In genomic region chr7:117484989-117485536, GRCm38 (mm10) we compare ENCODE assay signal across 16 mouse cellular contexts.
DNase-seq lines count a peak whose midpoint lies in the region; ATAC-seq and TF ChIP-seq lines count a peak whose summit lies in the region.
"Had no signal": no experiment of that assay in that cellular context is flagged by ENCODE, and none has a peak within 500 bp of the region (broad histone marks: within the 10 kb centered on the region; RNA-seq: fewer than 3 reads in every experiment).

No protein-coding gene starts in this region.

- H3K9ac ChIP-seq in midbrain, embryonic 14.5 days (replicated peaks; ENCODE audit: low read length), result no peak overlapping the region
- H3K9ac ChIP-seq: heart, embryonic 15.5 days; hindbrain, embryonic 13.5 days; lung, embryonic 15.5 days had no signal

- peaks cover 51% of the 10 kb centered on the region for H3K4me1 ChIP-seq in spleen, adult 2 months (ENCODE audit: control insufficient read depth, insufficient read depth, insufficient read length)
- H3K4me1 ChIP-seq in kidney, adult 2 months (ENCODE audit: control insufficient read depth, insufficient read depth, low read length), result peaks cover 7% of the 10 kb centered on the region; the same call in 1 of the 2 replicates
- no peaks in the 10 kb centered on the region; the same call in 1 of the 2 replicates for H3K4me1 ChIP-seq in midbrain, embryonic 14.5 days (ENCODE audit: control insufficient read depth, insufficient read depth, low read length)
- H3K4me1 ChIP-seq: heart, embryonic 15.5 days; lung, embryonic 15.5 days had no signal

- H3K4me2 ChIP-seq in midbrain, embryonic 14.5 days (ENCODE audit: low read length), result no peak overlapping the region
- H3K4me2 ChIP-seq: heart, embryonic 15.5 days; hindbrain, embryonic 13.5 days; lung, embryonic 15.5 days had no signal

- intact Hi-C loops in gastrocnemius, postnatal 36 days (cut with DNase I), result no loop called here

- no peak for TF ChIP-seq POLR2A in spleen, adult 2 months (IDR thresholded peaks at IDR 0.05; ENCODE audit: low read depth, low read length)
- TF ChIP-seq POLR2A in kidney, adult 2 months (IDR thresholded peaks at IDR 0.05; ENCODE audit: low read depth, low read length), result no peak

- ATAC-seq in midbrain, embryonic 14.5 days (ENCODE audit: low FRiP score, low TSS enrichment), result no peak
- ATAC-seq: forebrain, embryonic 16.5 days; intestine, embryonic 16.5 days had no signal

- H3K4me3 ChIP-seq in spleen, adult 2 months (ENCODE audit: extremely low read depth, insufficient read depth, insufficient read length), result no peak overlapping the region
- H3K4me3 ChIP-seq in kidney, adult 2 months (ENCODE audit: insufficient read depth, low read depth, low read length), result no peak overlapping the region
- no peak overlapping the region for H3K4me3 ChIP-seq in midbrain, embryonic 14.5 days (replicated peaks; ENCODE audit: low read depth, low read length)
- H3K4me3 ChIP-seq: heart, embryonic 15.5 days; hindbrain, embryonic 13.5 days; lung, embryonic 15.5 days had no signal

- TF ChIP-seq CTCF in spleen, adult 2 months (IDR thresholded peaks at IDR 0.05; ENCODE audit: extremely low read depth, insufficient read depth, insufficient read length, insufficient replicate concordance), result no peak
- TF ChIP-seq CTCF in kidney, adult 2 months (conservative IDR thresholded peaks at IDR 0.05; ENCODE audit: insufficient read depth, insufficient read length, low read depth, low read length), result no peak

- H3K27me3 ChIP-seq in spleen, adult 2 months (ENCODE audit: control insufficient read depth, insufficient read depth, low read length), result no peaks in the 10 kb centered on the region
- no peaks in the 10 kb centered on the region for H3K27me3 ChIP-seq in kidney, adult 2 months (replicated peaks; ENCODE audit: control insufficient read depth, insufficient read depth, low read length)
- no peaks in the 10 kb centered on the region for H3K27me3 ChIP-seq in midbrain, embryonic 14.5 days (ENCODE audit: control insufficient read depth, insufficient read depth, low read length)
- H3K27me3 ChIP-seq: heart, embryonic 15.5 days; hindbrain, embryonic 13.5 days; lung, embryonic 15.5 days had no signal

- no peaks in the 10 kb centered on the region for H3K36me3 ChIP-seq in spleen, adult 2 months (ENCODE audit: control insufficient read depth, insufficient read depth, low read length)
- no peaks in the 10 kb centered on the region for H3K36me3 ChIP-seq in kidney, adult 2 months (ENCODE audit: control insufficient read depth, insufficient read depth, low read length)
- H3K36me3 ChIP-seq in midbrain, embryonic 14.5 days (ENCODE audit: control insufficient read depth, insufficient read depth, low read length), result no peaks in the 10 kb centered on the region
- H3K36me3 ChIP-seq: heart, embryonic 15.5 days; hindbrain, embryonic 13.5 days; lung, embryonic 15.5 days had no signal

- H3K9me3 ChIP-seq in midbrain, embryonic 14.5 days (ENCODE audit: control insufficient read depth, low read length), result no peaks in the 10 kb centered on the region
- H3K9me3 ChIP-seq: heart, embryonic 15.5 days; hindbrain, embryonic 13.5 days; lung, embryonic 15.5 days had no signal

- peak; percentile 25 for DNase-seq in gastrocnemius, adult 18-20 months (ENCODE audit: low spot score)
- DNase-seq in gastrocnemius, postnatal 36 days, result no peak
- peak in 1 of 2 experiments; percentile 16 for DNase-seq in spleen, adult 2 months (ENCODE audit: low read depth in 1 of 2, low spot score in 2 of 2)
- no peak for DNase-seq in spleen, postnatal 4 days (ENCODE audit: low spot score in 2 of 2)
- peak; percentile 97 for DNase-seq in fibroblast of lung, adult 2 months (ENCODE audit: low read depth)
- peak; percentile 49 for DNase-seq in skeletal muscle tissue, adult 2 months (ENCODE audit: low read depth, low spot score)
- DNase-seq in kidney, adult 2 months, result no peak
- DNase-seq in midbrain, embryonic 14.5 days, result no peak
- DNase-seq: cerebellum, adult 11-12 months; kidney, postnatal 36 days; retina, postnatal 1 day had no signal

- peak overlapping the region; percentile 55 for H3K27ac ChIP-seq in spleen, adult 2 months (ENCODE audit: insufficient read depth, low read length)
- no peak overlapping the region for H3K27ac ChIP-seq in kidney, adult 2 months (ENCODE audit: insufficient read depth, low read depth, low read length)
- no peak overlapping the region for H3K27ac ChIP-seq in midbrain, embryonic 14.5 days (replicated peaks; ENCODE audit: low read depth, low read length)
- H3K27ac ChIP-seq: heart, embryonic 15.5 days; hindbrain, embryonic 13.5 days; lung, embryonic 15.5 days had no signal

- WGBS in spleen, adult 2 months, result 38% methylated on average over 7 of the region's 7 CpGs
- 90% methylated on average over 7 of the region's 7 CpGs for WGBS in kidney, adult 2 months
- WGBS in midbrain, embryonic 14.5 days, result 89% methylated on average over 7 of the region's 7 CpGs

Comparison
In these comparisons a context has a peak if more than half of its experiments do, and no peak if none do; other contexts are left out.
1. DNase-seq: peak in gastrocnemius, adult 18-20 months (single experiment), fibroblast of lung, adult 2 months (single experiment) and skeletal muscle tissue, adult 2 months (single experiment); none in gastrocnemius, postnatal 36 days (0 of 2), spleen, postnatal 4 days (0 of 2), kidney, adult 2 months (single experiment) and midbrain, embryonic 14.5 days (single experiment).